Mouse (Mus musculus): Measurements from ENCODE around the gene Sptbn1.
A peak's percentile ranks its signal among the peaks of the same experiment; 100 is the strongest.

Gene Sptbn1

GRCm38 (mm10) chr11:30210100-30210811 is 57.7 kb downstream of the Sptbn1 start:
- no peak for DNase-seq

- peak; percentile 32 to 40 for DNase-seq
Measured at GRCm38 (mm10) chr11:30209495-30209894, 58.5 kb downstream of the Sptbn1 start.

DNA sequence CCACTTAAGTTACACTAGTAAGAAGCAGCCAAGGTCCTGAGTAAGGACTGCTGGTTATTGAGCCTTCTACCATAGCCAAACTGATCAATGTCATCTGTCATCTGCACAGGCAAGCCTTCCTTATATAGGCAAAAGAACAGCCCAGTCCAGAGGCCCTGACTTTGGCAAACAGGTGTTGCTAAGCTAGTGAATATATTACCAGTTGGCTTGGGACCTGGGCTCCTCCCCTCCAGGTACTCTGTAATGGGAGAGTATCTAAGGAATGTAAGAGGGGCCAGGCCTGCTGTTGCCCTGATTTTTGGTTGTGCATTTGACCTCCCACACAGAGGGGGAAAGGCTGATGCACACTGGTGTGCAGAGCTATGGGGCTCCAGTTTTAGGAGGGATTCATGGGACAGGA is 63.6 kb downstream of the Sptbn1 start:
- no peak for DNase-seq

GRCm38 (mm10) chr11:30200391-30200790 is 67.6 kb downstream of the Sptbn1 start:
- no peak for DNase-seq

DNA sequence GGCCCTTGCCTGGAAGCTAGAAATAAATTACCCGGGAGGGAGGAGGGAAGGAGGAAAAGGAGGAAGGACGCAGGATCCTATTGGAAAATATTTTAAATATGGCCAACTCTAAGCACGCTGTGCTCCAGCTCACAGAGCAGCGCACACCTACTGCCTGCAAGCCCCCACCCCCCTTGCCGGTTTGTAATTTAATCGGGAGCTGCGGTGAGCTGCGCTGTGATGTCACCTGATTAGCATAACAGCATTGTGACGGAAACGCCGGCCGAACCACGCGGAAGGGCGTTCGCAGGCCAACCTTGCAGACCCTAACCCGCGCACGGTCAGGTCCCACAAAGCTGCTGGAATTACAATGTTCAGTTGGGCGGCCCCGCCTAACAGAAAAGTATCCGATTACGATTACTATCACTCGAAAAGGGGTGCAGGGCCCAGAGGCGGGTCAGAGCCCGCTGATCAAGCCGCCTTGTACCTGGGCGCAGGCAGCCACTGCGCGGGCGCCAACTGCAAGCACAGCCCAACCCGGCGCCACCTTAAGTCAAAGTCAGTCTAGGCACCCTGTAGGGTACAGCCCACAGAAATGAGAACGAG is 69.8 kb downstream of the Sptbn1 start:
- DNase-seq = peak; percentile 62

DNA sequence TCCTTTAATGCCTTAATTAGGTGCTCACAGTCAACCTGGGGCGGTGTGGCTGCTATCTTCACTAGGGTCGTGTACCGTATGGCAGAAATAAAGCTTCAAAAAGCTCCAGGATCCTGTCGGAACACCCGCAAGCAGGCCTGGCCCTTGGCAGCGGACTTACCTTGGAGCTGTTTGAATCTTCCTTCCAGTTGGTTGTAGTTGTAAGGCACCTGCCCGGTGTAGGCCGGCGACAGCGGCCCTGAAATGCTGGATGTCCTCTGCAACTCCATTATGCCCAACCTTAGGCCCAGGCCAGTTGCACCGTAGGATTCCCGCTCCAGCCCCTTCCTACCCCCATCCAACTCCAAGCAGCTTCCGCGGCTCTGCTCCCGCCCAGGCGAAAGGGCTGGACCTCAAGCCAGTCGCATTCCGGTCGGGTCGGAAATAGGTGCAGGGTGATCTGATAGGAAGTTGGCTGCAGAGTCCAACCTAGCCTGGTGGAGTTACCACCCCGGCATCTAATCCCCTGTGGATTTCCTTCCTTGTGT is 70.3 kb downstream of the Sptbn1 start:
- peak; percentile 61 to 64 for DNase-seq

DNA sequence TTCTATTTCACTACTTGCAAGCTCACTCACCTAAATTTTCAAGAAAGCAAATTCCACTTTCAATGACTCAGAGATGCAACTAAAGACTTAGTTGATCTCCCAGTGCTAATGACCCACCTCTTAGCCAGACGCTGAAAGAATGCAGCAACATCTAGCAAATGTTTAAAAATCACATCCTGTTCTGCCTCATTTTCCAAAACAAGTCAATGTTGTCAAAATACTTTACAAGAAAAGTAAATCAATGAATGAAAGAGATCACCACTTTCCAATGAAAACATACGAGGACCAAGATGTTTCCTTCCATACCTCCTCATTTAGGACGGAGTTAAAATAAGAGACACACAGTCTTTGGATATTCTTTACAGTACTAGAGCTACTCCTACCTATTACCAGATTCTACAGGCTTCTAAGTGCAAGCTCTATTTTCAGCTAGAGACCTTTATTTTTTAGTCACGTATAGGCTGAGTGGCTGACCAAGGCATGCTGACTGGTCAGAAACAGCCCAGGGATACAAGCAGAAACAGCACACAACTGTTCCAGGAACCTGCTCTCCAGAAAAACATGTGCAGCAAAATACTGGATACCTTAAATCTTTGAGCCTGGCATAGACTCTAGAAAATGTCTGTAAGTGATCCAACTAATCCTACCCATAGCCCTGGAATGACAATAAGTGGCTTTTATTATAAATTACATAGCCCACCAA is 71.5 kb downstream of the Sptbn1 start:
- no peak for DNase-seq

DNA sequence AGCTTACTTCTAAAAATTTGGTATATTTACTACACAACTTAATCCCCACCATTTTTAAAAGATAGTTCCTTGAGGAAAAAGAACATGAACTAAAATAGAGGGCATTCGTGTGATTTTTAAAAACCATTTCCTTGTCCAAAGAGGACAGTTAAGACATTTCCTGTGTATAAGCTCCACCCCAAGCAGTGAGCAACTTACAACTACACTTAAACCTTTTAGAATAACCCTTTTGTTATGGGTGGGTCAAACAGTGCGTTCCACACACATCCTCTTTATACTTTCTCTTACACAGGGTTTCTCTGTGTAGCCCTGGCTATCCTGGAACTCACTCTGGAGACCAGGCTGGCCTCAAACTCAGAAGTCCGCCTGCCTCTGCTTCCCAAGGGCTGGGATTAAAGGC is 72.2 kb downstream of the Sptbn1 start:
- DNase-seq = no peak

DNA sequence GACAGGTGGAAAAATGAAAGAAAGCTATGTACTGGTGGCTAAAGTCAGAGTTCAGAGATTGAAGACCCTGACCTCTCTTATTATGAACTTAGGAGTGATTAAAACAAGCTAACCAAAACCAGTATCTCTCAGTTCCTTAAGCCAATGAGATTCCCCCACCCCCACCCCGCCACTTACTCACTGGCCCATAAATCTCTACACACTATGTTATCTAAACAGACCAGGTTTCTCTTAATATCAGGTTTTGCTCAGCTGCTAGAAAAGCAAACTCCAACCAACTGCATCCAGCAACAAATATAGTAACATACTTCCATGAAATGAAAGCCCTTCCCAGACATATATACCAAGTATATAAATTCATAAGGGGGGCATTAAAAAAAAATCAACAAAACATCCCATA is 73.2 kb downstream of the Sptbn1 start:
- DNase-seq = no peak

DNA sequence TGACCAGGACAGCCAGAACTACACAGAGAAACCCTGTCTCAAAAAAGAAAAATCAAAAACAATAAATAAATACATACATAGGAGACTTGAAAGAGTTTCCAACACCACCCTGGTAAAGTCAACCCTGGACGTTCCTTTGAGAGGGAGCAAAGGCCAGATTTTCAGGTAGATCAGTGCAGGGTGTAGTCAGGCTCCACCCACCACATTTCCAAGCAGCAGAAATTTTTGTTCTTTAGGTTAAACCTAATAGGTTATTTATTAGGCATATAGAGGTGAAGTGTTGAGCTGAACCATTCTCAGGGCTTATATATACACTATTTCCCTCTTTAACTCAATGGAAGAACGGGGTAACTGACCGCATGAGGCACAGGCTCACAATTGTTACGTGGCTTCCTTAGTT is 77.0 kb downstream of the Sptbn1 start:
- no peak for DNase-seq

GRCm38 (mm10) chr11:30190119-30190518 is 77.9 kb downstream of the Sptbn1 start:
- DNase-seq = no peak

GRCm38 (mm10) chr11:30186902-30187470 is 81.0 kb downstream of the Sptbn1 start:
- DNase-seq = no peak

- DNase-seq = no peak
Measured at GRCm38 (mm10) chr11:30184527-30184926, 83.4 kb downstream of the Sptbn1 start.

DNA sequence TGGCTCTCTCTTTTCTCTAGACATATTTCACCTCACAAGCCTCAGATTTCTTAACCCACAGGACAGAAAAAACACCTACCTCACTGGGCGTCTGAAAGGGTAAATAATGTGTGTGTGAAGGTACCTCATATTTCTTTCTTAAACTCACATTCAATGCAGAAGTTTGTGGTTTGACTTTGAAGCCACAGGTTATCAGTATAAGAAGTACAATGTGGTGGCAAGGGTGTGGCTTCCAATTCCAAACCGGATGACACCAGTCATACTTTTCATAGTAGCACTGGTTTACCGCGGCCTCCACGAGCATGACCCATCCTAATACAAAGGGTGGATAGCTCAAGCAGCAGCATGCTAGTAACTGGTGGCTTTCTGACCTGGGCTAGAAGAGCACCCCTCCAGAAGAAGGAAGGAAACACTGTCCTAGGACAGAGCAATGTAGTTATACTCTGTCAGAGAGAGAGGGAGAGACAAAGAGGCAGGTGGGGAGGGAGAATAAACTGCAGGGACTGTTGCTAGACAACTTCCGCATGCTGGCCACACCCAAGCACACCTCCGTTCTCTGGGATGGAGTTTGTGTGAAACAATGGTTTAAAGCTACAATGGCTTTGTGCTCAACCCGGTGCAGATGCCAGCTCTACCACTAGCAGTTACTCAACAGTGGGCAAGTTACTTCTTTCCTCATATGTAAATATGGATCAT is 85.1 kb downstream of the Sptbn1 start:
- DNase-seq = no peak

DNA sequence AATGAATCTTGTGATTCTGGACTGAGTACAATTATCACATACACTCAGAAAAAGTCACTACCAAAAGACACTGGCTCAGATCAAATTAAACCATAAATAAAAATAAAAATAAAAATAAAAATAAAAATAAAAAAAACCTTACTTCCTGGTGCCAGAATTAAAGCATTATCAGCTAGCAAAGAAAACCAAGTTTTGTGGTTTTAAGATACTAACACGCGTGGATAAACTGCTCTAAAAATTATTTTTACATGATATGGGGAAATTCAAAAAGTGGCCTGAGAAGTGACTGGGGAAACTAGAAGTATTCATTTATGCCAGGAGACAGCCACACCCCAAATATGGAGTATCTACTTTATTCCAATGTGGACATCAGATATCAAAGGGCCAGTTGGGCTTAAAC is 89.8 kb downstream of the Sptbn1 start:
- no peak for DNase-seq

DNA sequence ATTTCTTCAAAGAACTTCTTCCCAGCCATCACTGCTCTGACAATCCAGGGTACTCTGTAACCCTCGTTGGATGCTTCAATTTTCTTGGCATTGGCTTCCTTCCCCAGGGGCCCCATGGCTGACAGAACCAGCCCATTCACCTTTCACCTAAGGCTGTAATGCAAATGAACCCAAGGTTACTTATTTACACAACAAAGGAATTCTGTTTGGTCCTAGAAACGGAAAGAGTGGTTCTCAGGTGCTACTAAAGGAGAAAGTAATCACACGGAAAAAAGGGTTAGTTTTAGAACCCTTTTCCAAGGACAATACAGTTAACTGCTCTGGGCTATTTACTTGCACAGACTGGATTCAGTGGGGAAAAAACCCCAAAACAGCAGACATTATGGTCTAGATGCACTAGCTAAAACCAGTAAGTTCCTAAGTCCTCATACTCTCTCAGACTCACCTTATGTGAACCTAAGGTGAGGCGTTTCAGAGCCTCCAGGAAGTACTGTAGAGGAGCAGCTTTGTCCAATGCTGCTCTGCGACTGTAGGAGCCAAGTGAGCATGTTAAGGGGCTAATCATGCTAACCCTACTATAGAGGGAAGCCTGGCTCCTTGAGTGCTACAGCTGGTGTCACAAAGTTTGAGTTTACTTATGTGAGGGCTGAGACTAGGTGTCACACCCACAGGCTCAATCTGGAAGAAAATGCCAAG is 90.7 kb downstream of the Sptbn1 start:
- DNase-seq = no peak

- no peak for DNase-seq
Measured at GRCm38 (mm10) chr11:30176111-30176510, 91.9 kb downstream of the Sptbn1 start.

DNA sequence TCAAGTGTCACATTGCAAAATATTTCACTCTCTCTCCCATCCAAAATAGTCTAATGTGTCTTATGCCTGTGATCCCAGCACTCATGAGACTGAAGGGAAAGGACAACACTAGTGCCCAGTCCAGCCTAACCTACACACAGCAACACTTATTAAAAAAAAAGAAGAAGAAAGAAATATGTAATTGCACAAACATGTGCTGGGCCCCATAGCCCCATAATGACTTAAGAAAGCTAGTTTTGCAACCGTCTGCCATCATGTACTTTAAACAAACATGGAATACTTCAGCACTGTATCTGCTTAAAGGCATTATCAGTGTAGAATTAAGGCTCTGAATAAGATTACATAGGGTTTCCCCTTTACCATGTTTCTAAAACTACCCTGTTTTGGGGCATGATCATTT is 92.4 kb downstream of the Sptbn1 start:
- DNase-seq = no peak

DNA sequence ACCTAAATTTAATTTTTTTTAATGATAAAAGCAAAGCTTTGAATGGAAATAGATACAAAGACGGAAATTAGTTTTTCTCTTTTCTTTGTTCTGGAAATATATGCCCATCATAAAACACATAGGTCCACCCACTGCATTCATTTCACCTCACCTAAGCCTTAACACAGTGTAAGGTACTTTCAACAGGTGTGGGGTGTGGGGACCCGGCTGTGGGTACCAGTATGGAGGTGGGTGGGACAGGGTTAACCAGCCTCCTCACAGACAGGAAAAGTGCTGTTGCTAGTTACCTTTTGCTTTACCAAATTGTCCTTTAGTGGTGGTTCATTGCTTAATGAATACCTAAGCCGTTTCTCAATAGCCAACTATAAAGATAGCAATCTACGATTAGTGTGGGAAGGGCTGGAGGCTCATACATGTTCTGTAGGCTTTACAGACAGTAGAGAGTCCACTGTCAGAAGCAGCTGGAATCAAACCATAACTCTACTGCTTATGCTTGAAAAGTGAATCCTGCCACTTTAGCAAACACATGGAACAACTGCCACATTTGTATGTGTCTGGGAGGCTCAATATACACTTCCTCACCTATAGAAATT is 96.3 kb downstream of the Sptbn1 start:
- no peak for DNase-seq

DNA sequence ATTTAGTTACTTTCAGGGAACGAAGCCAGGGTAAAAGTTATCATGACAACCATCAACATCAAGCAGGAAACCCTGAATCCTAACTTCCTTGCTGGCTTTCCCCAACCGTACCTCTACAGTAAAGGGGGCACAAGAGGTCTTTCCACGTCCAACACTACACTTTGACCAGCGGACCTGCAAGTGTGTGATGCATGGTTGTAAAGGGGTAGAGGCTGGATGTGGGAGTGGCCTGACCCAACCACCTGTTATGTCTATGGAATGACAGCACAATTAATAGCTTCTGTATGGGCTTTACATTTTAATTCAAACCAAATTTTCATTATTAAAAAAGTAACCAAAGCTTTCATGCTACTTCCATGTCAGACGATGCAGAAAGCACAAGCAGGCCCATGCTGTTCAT is 96.8 kb downstream of the Sptbn1 start:
- DNase-seq = no peak

- DNase-seq = no peak
Measured at GRCm38 (mm10) chr11:30166551-30166922, 101.4 kb downstream of the Sptbn1 start.

All from cerebellum, adult 18-20 months (tissue).